23 mouse cellular contexts compared by ENCODE assay signal in the genomic region with DNA sequence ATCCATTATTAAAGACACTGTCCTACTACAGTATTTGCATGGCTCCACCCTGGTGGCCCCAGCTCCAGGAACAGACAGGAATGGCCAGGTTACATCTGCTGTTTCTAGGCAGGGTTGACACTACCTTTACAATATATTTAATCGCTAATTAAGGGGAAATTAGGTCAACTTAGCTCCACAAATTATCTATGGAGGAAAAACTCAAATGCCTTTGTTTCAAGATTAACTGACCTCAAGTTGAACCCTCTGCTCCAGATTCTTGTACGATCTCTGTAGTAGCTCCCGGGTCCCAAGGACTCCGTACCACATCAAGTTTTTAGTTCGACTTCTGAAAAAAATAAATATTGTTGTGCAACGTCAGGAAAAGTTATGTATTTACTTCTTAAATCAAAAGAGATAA. TPM values are rescaled to one million over a fixed set of nuclear protein-coding genes. Genes with fewer than 3 reads are reported as not detected.
DNase-seq lines count a peak whose midpoint lies in the region; ATAC-seq lines count a peak whose summit lies in the region.
"Had no signal": no experiment of that assay in that cellular context is flagged by ENCODE, and none has a peak within 500 bp of the region (broad histone marks: within the 10 kb centered on the region; RNA-seq: fewer than 3 reads in every experiment).

No protein-coding gene starts in this region.

- no peak overlapping the region for H3K4me3 ChIP-seq in intestine, embryonic 14.5 days (ENCODE audit: low read depth, low read length)
- no peak overlapping the region for H3K4me3 ChIP-seq in intestine, embryonic 16.5 days (ENCODE audit: low read length)
- H3K4me3 ChIP-seq in heart, embryonic 12.5 days, result no peak overlapping the region

- peaks cover 33% of the 10 kb centered on the region for H3K36me3 ChIP-seq in intestine, embryonic 14.5 days (ENCODE audit: control insufficient read depth, insufficient read depth, low read length)
- H3K36me3 ChIP-seq in intestine, embryonic 16.5 days (ENCODE audit: control insufficient read depth, insufficient read depth, low read length), result no peaks in the 10 kb centered on the region
- peaks cover 38% of the 10 kb centered on the region for H3K36me3 ChIP-seq in heart, embryonic 12.5 days
- H3K36me3 ChIP-seq: G1E had no signal

- no peak overlapping the region for H3K4me2 ChIP-seq in intestine, embryonic 14.5 days (ENCODE audit: low read length)
- H3K4me2 ChIP-seq in intestine, embryonic 16.5 days (ENCODE audit: low read depth, low read length), result no peak overlapping the region
- no peak overlapping the region for H3K4me2 ChIP-seq in heart, embryonic 12.5 days

- no peaks in the 10 kb centered on the region for H3K27me3 ChIP-seq in intestine, embryonic 14.5 days (replicated peaks; ENCODE audit: control insufficient read depth, insufficient read depth, low read length)
- no peaks in the 10 kb centered on the region for H3K27me3 ChIP-seq in intestine, embryonic 16.5 days (replicated peaks; ENCODE audit: control insufficient read depth, insufficient read depth, low read length)
- no peaks in the 10 kb centered on the region for H3K27me3 ChIP-seq in heart, embryonic 12.5 days (replicated peaks)
- H3K27me3 ChIP-seq: CH12.LX, Patski had no signal

- H3K27ac ChIP-seq in intestine, embryonic 14.5 days (ENCODE audit: low read depth), result no peak overlapping the region
- H3K27ac ChIP-seq in intestine, embryonic 16.5 days (ENCODE audit: low read length), result no peak overlapping the region
- no peak overlapping the region for H3K27ac ChIP-seq in heart, embryonic 12.5 days (ENCODE audit: poor library complexity, severe bottlenecking)

- no peak overlapping the region for H3K9ac ChIP-seq in intestine, embryonic 14.5 days (ENCODE audit: low read length)
- H3K9ac ChIP-seq in intestine, embryonic 16.5 days (ENCODE audit: low read depth, low read length), result no peak overlapping the region
- H3K9ac ChIP-seq in heart, embryonic 12.5 days, result no peak overlapping the region

- ATAC-seq in intestine, embryonic 14.5 days (replicated peaks; ENCODE audit: low FRiP score, low TSS enrichment, low read depth), result no peak
- no peak for ATAC-seq in intestine, embryonic 16.5 days
- ATAC-seq in heart, embryonic 12.5 days (ENCODE audit: insufficient number of reproducible peaks, low FRiP score), result no peak
- ATAC-seq: activated CD4-positive, CD25-positive, alpha-beta regulatory T cell, adult 4 months; CD4-positive, CD25-positive, alpha-beta regulatory T cell, adult 4 months; Patski had no signal

- WGBS in intestine, embryonic 14.5 days, result 75% methylated on average over 6 of the region's 6 CpGs
- 81% methylated on average over 6 of the region's 6 CpGs for WGBS in intestine, embryonic 16.5 days
- WGBS in heart, embryonic 12.5 days, result 76% methylated on average over 6 of the region's 6 CpGs

- H3K4me1 ChIP-seq in intestine, embryonic 14.5 days (replicated peaks; ENCODE audit: control insufficient read depth, insufficient read depth, low read length), result no peaks in the 10 kb centered on the region
- H3K4me1 ChIP-seq in intestine, embryonic 16.5 days (ENCODE audit: control insufficient read depth, insufficient read depth, low read length), result no peaks in the 10 kb centered on the region
- H3K4me1 ChIP-seq in heart, embryonic 12.5 days (replicated peaks), result no peaks in the 10 kb centered on the region

- peak; percentile 29 for DNase-seq in intestine, embryonic 14.5 days (ENCODE audit: low spot score)
- peak; percentile 52 for DNase-seq in Muller cell, postnatal 12 days (ENCODE audit: inconsistent ontology term)
- peak; percentile 15 for DNase-seq in retina, embryonic 14.5 days (ENCODE audit: low spot score)
- DNase-seq in retina, postnatal 1 day, result peak; percentile 75
- DNase-seq in heart, adult 8-10 months (ENCODE audit: low spot score), result no peak
- no peak for DNase-seq in heart, postnatal 10 days
- DNase-seq: adrenal gland, adult 2 months; adrenal gland, adult 8-10 months; adrenal gland, postnatal 10 days; adrenal gland, postnatal 14 days; adrenal gland, postnatal 25 days; adrenal gland, postnatal 36 days; B cell, adult 2 months; cerebellum, adult 11 months; cerebellum, adult 11-12 months; cerebellum, adult 18-20 months had no signal

- intact Hi-C loops in heart, postnatal 10 days (cut with DNase I), result no loop called here

- H3K9me3 ChIP-seq in intestine, embryonic 14.5 days (ENCODE audit: control insufficient read depth, low read length), result no peaks in the 10 kb centered on the region
- H3K9me3 ChIP-seq in intestine, embryonic 16.5 days (ENCODE audit: control insufficient read depth, low read length), result no peaks in the 10 kb centered on the region
- H3K9me3 ChIP-seq in heart, embryonic 12.5 days (replicated peaks), result no peaks in the 10 kb centered on the region

RNA-seq across cellular contexts. Expression of a gene that starts 58.3 kb away (rescaled TPM):
- polyA plus RNA-seq in intestine, embryonic 14.5 days (2014; fragmentation: Nextera tagmentation; extraction: Ambion mirVana), result 17.9 and 18.0 TPM in 2 replicates
- 12.1 and 12.3 TPM in 2 replicates for polyA plus RNA-seq in intestine, embryonic 16.5 days (2015; fragmentation: Nextera tagmentation; extraction: Ambion mirVana)
- total RNA-seq in heart, adult 8-10 months (2022), result 10 to 100 TPM; 34.5 to 47.1 (median 36.8) TPM
- polyA plus RNA-seq in heart, embryonic 12.5 days (2016; fragmentation: Nextera tagmentation; extraction: Ambion mirVana), result 20.0 and 20.7 TPM in 2 replicates
- 10 to 100 TPM; 33.9 to 39.3 TPM for total RNA-seq in heart, postnatal 10 days (2021)

Comparison
In these comparisons a context has a peak if more than half of its experiments do, and no peak if none do; other contexts are left out.
1. DNase-seq: peak in intestine, embryonic 14.5 days (single experiment), Muller cell, postnatal 12 days (single experiment), retina, embryonic 14.5 days (single experiment) and retina, postnatal 1 day (single experiment); none in heart, adult 8-10 months (single experiment) and heart, postnatal 10 days (0 of 2).